Mouse (Mus musculus) kidney, postnatal 10 days (tissue): Measurements from ENCODE around the gene Pkp3.

ENCODE experiments used
- DNase-seq: peaks from one replicate; pipeline ENCODE4 v3.0.0; 2021; ENCODE audit warnings: mixed read lengths

The Pkp3 gene

GRCm38 (mm10) chr7:141058601-141059341, 19.2 kb upstream of the Pkp3 start:
- no peak for DNase-seq

GRCm38 (mm10) chr7:141059929-141060328, 18.1 kb upstream of the Pkp3 start:
- no peak for DNase-seq

GRCm38 (mm10) chr7:141060426-141061242, 17.4 kb upstream of the Pkp3 start, which contains the start of gene B4galnt4:
Gene B4galnt4 (plus strand): TSS chr7:141061104.
- peak; percentile 78 for DNase-seq

GRCm38 (mm10) chr7:141061269-141061692, 16.7 kb upstream of the Pkp3 start:
- no peak for DNase-seq

GRCm38 (mm10) chr7:141062525-141062924, 15.5 kb upstream of the Pkp3 start:
- no peak for DNase-seq

GRCm38 (mm10) chr7:141063353-141063752, 14.7 kb upstream of the Pkp3 start:
- DNase-seq = no peak

GRCm38 (mm10) chr7:141064175-141064574, 13.8 kb upstream of the Pkp3 start:
- no peak for DNase-seq

GRCm38 (mm10) chr7:141064576-141064975, 13.4 kb upstream of the Pkp3 start:
- no peak for DNase-seq

GRCm38 (mm10) chr7:141068351-141068750, 9.7 kb upstream of the Pkp3 start:
- no peak for DNase-seq

- DNase-seq = peak; percentile 89
Measured at GRCm38 (mm10) chr7:141070058-141070862, 7.8 kb upstream of the Pkp3 start.

GRCm38 (mm10) chr7:141072017-141072745, 5.8 kb upstream of the Pkp3 start:
- DNase-seq = peak; percentile 58

GRCm38 (mm10) chr7:141073782-141074181, 4.2 kb upstream of the Pkp3 start:
- no peak for DNase-seq

GRCm38 (mm10) chr7:141078876-141079275, 858 bp downstream of the Pkp3 start:
- no peak for DNase-seq

GRCm38 (mm10) chr7:141079481-141080449, 1.7 kb downstream of the Pkp3 start:
- DNase-seq = peak; percentile 65

GRCm38 (mm10) chr7:141087894-141088293, 9.9 kb downstream of the Pkp3 start:
- peak; percentile 39 for DNase-seq

- DNase-seq = peak; percentile 18
Measured at GRCm38 (mm10) chr7:141088473-141088872, 10.5 kb downstream of the Pkp3 start.

GRCm38 (mm10) chr7:141090228-141090627, 12.2 kb downstream of the Pkp3 start:
- DNase-seq = no peak

- peak; percentile 91 for DNase-seq
Measured at GRCm38 (mm10) chr7:141092051-141092735, 14.2 kb downstream of the Pkp3 start.

- peak; percentile 75 for DNase-seq
Measured at GRCm38 (mm10) chr7:141093950-141094349, 15.9 kb downstream of the Pkp3 start.

GRCm38 (mm10) chr7:141094487-141095205, 16.6 kb downstream of the Pkp3 start:
- peak; percentile 75 for DNase-seq
